Mouse (Mus musculus): ENCODE measurements around the gene Syncrip.
"Not testable (repeated sequence)": the region's sequence is repeated elsewhere in the genome, so short reads cannot be mapped to it uniquely, and the experiment has no call there.

Gene Syncrip

GRCm38 (mm10) chr9:88482829-88483396, 539 bp upstream of the Syncrip start:
- DNase-seq (ENCODE audit: low spot score): peak; percentile 75

DNA sequence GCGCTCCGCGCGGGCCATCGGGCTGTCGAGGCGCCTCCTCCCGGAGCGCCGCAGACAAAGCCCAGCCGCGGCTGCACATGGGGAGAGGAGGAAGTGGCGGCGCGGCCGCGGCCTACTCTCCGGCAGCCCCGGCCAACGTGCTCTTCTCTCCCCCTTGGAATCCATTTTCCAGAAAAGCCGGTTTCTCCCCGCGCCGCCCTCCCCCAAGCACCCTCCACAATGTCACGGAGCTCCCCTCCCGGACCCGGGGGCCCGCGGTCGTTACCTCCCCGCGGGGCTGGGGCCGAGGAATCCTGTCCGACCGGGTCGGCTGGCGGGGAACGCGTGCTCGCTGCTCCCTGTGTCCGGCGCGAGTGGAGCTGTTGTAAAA, 598 bp downstream of the Syncrip start:
- DNase-seq (ENCODE audit: low spot score): peak; percentile 42

- peak; percentile 61 for DNase-seq (ENCODE audit: low spot score)
These were observed 1.1 kb downstream of the Syncrip start for GRCm38 (mm10) chr9:88481061-88481790.

DNA sequence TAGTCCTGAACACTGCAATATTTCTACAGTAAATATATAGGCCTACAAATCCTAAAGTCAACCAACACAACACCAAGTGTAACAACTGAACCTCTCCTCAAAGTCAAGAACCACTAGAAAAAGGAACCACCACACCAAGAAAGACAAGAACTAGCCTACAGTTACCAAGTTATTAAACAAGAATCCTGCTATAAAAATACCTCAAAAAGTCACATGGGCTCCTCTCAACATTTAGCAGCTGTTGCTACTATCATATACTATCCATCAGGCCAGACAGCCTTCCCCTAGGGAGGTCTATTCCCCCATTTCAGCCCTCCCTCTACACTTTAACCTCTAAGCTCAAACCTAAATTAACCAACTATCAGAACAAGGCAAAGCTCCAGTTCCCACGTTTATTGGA, 2.3 kb downstream of the Syncrip start:
- no peak for DNase-seq (ENCODE audit: low spot score)

DNA sequence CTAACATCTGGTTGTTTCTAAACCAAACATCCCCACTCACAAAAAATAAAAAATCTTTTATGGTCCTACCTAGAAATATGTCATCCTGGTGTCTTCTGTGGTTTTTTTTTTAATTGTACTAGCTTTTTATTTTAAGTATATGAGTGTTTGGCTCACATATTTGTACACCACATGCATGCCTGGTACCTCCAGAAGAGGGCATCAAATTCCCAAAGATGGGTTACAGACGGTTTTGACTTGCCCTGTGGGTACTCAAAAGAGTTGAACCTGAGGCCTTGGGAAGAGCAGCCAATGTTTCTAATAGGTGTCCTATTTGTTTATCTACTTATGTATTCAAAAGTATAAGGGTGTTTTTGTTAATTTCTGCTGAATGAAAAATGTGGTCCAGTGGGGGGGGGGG, 6.2 kb downstream of the Syncrip start:
- peak; percentile 22 for DNase-seq (ENCODE audit: low spot score)

DNA sequence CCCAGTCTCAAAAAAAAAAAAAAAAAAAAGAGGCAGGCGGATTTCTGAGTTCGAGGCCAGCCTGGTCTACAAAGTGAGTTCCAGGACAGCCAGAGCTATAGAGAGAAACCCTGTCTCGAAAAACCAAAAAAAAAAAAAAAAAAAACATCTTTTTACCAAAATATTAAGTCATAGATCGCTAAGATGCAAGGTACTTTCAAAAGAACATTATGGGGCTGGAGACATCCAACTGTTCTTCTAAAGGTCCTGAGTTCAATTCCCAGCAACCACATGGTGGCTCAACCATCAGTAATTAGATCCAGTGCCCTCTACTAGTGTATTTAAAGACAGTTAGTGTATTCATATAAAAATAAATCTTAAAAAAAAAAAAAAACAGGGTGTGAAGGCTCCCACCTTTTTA, 21.4 kb downstream of the Syncrip start:
- DNase-seq (ENCODE audit: low spot score): not testable (repeated sequence)

DNA sequence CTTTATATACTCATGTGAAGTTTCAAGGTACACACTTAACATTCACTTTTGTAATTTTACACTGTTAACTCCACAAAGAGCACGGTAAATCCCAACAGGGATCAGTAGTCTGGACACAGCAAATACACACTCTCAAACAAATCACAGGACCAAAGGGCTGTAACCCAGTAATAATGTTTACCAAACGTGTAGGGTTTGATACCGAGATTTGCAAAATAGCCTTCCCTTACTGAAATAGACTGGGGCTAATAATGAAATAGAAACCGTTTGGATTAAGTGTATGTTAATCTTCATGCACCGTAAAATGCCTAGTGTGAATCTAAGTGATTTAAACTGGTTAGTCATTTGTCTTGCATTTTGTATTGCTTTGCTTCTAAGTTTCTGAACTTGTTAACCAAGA, 42.4 kb downstream of the Syncrip start:
- no peak for DNase-seq (ENCODE audit: low spot score)

GRCm38 (mm10) chr9:88439238-88439600, 43.2 kb downstream of the Syncrip start:
- peak; percentile 57 for DNase-seq (ENCODE audit: low spot score)

DNA sequence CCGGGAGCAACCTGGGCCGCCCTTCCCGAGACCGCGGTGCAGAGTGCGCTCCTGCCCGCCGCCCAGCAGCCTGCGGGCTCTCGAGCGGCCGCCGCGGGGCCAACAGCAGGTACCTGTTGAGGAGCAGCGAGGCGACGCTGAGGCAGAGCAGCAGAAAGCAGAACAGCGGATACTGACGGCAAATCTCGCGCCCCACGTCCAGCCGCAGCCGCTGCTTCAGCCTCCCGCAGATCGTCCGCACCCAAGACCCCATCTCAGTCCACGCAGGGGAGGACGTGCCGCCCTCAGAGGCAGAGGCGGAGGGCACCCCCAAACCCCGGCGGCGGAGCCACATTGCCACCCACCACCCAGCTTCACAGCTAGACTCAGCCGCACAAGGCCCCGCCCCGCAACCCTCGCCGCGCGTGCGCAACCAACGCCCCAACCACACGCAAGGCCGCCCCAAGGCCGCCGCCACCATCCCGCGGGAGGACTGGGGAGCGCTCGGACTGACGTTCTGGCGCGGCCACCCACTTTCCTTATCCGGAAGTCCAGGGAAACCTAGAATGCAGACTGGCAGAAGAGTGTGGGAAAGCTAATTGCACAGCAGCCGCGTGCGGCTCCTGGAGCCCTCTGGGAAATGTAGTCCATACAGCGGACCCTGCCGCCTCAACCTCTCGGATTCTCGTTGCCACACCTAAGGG, 43.7 kb downstream of the Syncrip start, which contains the start of gene Snx14:
Gene Snx14, minus strand, starts transcription at position 404 of the 683 bp plus-strand sequence.
- peak; percentile 89 for DNase-seq (ENCODE audit: low spot score)

GRCm38 (mm10) chr9:88438237-88438554, 44.2 kb downstream of the Syncrip start:
- DNase-seq (ENCODE audit: low spot score): peak; percentile 37

DNA sequence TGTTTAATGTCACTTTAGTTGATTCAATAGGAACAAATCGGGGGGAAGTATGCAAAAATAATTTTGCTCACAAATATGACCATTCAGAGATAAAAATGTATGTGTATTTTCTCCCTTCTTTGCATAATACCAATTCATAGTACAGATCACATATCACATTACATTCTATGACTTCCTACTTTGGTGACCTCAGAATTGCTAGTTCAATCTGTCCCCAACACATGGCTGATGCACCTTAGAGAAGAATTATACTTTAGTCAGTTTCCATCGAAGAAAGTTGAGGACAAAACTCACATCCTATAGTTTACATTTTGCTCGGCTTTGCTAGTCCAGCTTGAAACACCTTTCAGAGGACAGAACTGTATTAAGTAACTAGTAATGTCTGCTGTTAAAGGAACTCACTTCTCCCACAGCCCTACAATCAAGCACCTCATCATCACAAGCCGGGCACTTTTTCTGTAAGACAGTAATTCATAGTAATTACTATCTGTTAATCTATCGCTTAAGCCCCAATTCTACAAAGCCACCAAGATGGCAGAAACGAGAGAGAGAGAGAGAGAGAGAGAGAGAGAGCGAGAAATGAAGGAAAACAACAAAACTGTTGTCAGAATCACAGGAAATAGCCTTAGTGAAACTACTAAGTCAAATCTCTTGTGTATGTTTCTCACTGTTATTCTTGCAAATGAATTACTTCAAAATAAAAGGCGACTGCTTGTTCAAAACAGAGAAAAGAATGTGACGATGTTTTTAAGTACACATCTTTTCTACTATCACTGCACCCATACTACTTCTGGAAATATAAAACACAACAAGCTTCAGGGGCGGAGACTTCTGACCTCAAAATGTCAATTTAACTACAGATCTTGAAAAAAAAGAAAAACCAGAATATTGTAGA, 44.8 kb downstream of the Syncrip start:
- no peak for DNase-seq (ENCODE audit: low spot score)

- no peak for DNase-seq (ENCODE audit: low spot score)
These were observed 58.0 kb downstream of the Syncrip start for GRCm38 (mm10) chr9:88424356-88424755.

DNA sequence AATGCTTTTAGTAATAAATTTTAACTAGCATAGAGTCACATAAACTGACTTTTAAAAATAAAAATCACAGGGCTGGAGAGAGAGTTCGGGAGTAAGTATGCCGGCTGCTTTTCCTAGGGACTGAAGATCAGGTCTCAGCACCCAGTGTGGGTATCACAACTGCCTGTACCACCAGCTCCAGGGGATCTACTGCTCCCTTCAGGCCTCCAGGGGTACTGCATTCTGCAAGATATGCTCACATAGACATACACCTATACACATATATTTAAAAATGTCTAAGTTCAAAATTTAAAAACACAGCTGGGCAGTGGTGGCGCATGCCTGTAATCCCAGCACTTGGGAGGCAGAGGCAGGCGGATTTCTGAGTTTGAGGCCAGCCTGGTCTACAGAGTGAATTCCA, 59.9 kb downstream of the Syncrip start:
- no peak for DNase-seq (ENCODE audit: low spot score)

DNA sequence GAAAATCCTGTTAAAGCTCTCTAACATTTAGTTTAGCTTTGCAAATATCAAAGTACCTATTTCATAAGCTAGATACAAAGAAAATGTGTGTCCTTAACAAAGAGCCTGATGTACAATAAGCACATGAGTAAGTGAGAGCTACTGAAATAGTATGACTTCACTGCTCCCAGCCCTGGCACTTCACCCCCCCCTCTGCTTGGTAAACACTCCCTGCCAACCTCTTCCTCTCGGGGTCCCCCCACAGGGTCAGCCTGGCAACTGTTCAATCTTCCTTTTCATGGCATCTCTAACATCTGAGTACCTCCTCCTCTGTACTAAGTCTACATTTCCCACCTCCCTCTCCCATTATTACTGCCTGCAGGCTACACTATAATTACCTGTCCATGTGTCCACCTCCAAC, 65.6 kb downstream of the Syncrip start:
- no peak for DNase-seq (ENCODE audit: low spot score)

DNA sequence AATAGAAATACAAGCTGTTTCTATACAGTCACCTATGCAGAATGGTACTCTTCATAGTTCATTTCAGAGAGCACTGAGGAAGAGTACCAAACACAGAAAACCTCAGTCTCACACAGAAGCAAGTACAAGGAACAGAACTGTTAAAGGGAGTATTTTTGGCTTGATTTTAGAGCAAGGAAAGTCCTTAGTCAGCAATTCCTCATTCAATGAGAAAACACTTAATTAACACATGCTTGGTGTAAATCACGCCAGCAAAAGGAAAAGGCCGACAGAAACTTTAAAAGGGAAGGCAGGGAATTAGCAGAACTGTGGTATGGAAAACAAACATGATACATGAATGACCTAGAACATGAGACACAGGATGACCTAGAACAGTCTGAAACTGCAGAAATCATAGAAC, 72.4 kb downstream of the Syncrip start:
- no peak for DNase-seq (ENCODE audit: low spot score)

DNA sequence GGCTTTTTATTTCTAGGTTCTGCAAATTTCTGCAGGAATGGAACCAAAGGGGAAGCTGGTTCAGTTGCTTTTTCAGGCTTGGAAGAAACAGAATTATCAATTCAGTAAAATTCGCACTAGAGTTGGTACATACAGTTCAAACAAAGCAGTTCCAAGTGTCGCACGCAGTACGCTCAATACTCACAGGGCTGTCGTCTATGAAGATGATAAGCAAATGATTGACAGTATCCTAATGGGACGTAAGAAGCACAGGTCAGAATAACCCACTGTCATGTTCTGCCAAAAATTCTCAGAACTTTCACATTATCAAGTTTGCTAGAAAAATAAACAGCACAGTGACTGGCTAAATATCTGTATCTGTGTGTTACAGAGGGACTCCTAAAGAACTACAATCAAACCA, 77.9 kb downstream of the Syncrip start:
- no peak for DNase-seq (ENCODE audit: low spot score)

GRCm38 (mm10) chr9:88404088-88404487, 78.3 kb downstream of the Syncrip start:
- DNase-seq (ENCODE audit: low spot score): peak; percentile 26

GRCm38 (mm10) chr9:88398461-88398860, 83.9 kb downstream of the Syncrip start:
- DNase-seq (ENCODE audit: low spot score): no peak
